Mouse (Mus musculus): ENCODE data around the gene Mrgprd.

Gene Mrgprd

GRCm38 (mm10) chr7:145302488-145303285 is 11.9 kb upstream of the Mrgprd start:
- no peak for DNase-seq (ENCODE audit: low spot score in 2 of 2)

DNA sequence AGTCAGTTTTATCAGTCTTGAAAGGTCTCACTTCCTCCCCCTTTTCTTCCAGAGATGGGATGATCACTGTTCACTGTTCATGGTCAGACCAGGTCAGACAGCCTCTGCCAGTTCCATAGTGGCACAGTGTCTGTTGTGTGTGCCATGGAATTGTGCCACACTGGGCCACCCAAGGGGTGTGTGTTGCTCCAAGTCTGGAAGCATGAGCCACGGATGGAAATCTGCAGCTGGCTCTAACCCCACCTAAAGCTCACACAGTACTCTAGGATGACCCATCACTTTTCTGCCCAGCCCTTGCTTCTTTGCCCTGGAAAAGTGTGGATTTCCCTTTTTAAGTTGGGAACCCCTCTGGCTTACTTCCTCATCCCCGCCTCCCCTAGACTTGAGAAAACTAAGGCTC is 10.5 kb upstream of the Mrgprd start:
- no peak for DNase-seq (ENCODE audit: low spot score in 2 of 2)

GRCm38 (mm10) chr7:145307636-145308035 is 7.0 kb upstream of the Mrgprd start:
- DNase-seq (ENCODE audit: low spot score in 2 of 2): no peak

GRCm38 (mm10) chr7:145308061-145308675 is 6.5 kb upstream of the Mrgprd start:
- no peak for DNase-seq (ENCODE audit: low spot score in 2 of 2)

GRCm38 (mm10) chr7:145308866-145309265 is 5.8 kb upstream of the Mrgprd start:
- DNase-seq (ENCODE audit: low spot score in 2 of 2): no peak

- DNase-seq (ENCODE audit: low spot score in 2 of 2): no peak
Measured at GRCm38 (mm10) chr7:145309877-145310276, 4.8 kb upstream of the Mrgprd start.

DNA sequence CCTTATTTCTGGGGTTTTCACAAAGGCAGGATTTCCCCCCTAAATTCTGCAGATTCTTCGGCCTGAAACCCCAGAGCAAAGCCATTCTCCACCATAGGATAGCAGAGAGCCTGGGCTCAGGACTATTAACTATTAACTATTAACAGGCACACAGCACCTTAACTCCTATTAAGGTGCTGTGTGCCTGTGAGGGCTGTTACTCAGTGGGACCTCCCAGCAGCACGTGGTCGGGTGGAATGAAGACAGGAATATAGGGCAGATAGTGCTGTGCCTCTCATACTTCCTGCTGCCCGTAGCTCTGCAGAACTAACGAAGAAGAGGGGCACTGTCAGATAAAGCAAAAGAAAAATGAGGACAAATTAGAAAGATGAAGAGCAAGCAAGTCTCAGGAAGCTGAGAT is 4.1 kb upstream of the Mrgprd start:
- no peak for DNase-seq (ENCODE audit: low spot score in 2 of 2)

GRCm38 (mm10) chr7:145312137-145312536 is 2.5 kb upstream of the Mrgprd start:
- no peak for DNase-seq (ENCODE audit: low spot score in 2 of 2)

DNA sequence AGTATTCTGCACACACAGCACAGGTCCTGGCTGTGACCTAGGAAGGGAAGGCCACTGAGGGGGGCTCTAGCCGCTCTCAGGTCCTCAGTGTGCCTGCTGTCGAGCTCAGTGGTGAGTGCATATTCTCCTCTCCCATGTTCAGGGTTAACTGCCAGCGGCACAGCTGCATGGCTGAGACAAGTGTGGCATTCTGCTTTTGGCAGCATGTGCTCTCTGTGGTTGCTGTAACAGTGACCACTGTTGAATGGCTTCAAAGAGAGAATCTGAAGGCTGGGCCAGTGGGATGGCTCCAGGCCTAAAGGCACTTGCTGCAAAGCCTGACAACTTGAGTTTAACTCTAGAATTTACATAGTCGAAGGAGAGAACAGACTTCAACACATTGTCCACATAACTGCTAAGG is 2.9 kb downstream of the Mrgprd start:
- DNase-seq (ENCODE audit: low spot score in 2 of 2): no peak

DNA sequence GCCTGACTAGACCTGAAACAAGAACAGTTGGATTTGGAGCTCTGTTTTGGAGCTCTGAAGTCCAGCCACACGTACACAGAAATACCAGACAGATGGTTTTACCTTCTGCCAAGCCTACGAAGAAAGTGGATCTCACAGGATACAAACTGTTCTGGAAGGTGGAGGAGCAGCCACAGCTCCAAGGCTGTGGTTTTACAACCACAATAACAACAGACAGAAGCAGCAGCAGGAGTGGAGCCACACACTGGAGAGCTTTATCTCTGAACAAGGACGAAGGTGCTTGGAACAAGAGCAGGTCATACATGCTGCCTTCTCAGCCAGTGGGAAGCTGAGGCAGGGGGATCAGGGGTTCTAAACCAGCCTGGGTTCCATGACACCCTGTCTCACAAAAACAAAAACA is 4.8 kb downstream of the Mrgprd start:
- DNase-seq (ENCODE audit: low spot score in 2 of 2): no peak

DNA sequence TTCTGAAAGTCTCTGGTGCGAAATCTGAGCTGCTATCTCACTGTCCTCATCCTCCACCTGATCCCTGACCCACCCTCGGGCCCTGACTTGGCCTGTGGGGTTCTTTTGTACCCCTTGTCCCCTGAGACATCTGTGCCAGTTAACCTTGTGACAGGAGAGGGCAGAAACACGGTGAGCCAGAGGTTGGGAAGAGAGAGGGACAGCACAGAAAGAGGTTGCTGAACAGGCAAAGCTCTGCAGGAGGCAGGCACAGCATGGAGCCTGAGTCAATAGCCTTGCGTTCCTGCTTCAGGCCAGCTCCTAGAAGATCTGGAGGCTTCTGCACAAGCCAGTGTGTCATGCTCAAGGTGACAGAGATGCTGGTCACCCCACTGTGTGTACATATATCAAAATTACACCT is 9.0 kb downstream of the Mrgprd start:
- DNase-seq (ENCODE audit: low spot score in 2 of 2): no peak

DNA sequence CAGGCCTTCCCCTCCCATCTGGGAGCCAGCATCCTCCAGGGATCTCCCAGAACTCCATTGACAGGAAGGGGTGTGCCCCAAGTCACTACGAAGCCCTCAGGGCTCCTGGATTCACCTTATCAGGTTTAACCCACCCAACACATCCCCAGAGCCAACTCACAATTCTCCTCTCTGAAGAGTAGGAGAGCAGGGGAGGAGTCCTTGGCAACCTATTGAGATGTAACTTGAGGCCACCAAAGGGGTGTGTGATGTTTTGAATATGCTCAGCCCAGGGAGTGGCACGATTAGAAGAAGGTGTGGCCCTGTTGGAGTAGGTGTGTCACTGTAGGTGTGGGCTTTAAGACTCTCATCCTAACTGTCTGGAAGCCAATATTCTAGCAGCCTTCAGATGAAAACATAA is 11.1 kb downstream of the Mrgprd start:
- DNase-seq (ENCODE audit: low spot score in 2 of 2): no peak

GRCm38 (mm10) chr7:145329982-145330381 is 15.3 kb downstream of the Mrgprd start:
- no peak for DNase-seq (ENCODE audit: low spot score in 2 of 2)

DNA sequence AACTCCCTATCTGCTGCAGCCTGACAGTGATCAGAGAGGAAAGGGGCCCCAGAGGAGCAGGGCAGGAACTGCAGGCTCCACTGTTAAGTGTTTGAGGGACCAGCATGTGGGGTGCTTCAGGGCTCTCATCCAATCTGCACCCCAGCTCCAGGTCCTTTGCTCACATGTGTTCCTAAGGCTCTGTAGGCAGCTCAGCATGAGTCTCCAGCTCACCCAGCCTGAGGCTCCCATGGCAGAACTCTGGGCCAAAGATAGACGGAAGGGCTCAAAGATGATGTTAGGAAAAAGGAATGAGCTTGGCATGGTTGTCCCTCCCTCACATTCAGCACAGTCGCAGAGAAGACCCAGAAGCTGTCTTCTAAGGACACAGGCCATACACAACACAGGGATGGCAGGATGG is 16.0 kb downstream of the Mrgprd start:
- no peak for DNase-seq (ENCODE audit: low spot score in 2 of 2)

DNA sequence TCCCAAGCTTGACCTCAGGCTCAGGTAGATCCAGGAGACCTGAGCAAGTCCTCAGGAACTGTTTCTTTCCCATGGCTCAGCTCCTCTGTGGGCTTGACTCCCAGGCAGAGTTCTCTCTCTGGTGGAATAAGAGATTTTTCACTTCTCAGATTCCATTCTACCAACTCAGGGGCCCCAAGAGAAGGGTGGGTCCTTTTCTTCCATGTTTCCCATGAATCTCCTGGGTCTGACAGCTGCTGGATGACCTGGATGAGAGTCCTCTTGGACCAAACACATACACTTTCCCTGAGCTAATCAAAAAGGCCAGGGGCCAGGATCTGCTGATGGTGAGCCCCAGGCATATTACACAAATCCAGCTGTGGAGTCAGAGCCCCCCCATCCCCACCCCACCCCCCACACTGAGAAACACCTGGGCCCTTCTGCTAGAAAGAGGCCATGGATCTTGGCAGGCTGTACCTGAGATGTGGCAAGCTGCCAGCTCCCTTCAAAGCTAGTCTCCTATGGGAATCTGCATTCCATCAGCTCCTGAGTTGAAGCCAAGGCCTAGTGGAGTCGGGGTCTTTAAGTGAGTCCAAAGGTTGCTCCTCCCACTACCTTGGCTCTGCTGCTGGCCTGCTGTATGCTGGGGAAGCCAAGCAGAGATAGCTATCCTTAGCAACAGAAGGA is 17.9 kb downstream of the Mrgprd start:
- no peak for DNase-seq (ENCODE audit: low spot score in 2 of 2)

DNA sequence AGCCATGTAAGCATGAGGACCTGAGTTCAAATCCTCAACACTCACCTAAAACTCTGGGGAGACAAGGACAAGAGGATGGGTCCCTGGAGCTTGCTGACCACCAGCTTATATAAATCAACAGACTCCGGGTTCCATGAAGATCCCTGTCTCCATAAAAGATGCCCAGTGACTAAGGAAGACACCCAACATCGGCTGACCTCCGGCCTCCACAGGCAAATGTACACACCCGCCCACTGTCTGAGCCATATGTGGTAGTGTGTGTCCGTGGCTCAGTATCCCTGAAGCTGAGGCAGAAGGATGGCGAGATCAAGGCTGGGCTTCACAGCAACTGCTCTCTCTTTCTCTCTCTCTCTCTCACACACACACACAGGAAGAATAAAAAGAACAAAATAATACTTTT is 19.3 kb downstream of the Mrgprd start:
- DNase-seq (ENCODE audit: low spot score in 2 of 2): no peak

DNA sequence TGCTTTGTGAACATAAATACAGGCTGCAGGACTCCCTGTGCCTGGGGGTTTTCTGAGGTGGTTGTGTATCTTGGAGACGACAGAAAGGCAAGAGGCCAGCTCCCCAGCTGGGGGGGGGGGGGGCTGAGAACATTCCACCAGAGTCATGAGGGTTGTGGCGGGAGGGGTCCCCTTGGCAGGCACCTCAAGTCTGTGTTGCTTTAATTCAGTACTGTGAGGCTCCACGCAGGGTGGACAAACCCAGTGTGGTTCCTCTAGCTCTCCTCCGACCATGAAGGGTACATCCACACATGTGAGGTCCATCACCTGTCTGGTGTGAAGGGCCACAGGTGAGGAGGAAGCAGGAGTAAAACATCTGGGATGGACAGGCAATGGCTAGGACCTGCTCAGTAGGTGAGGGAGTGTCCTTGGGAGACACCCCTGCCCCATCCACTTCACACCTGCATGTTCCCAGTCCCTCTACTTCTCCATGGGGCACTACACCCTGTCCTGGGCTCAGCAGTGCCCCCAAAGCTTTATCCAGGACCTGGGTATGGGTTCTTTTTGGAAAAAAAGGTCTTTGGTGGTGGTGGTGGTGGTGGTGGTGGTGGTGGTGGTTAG is 19.9 kb downstream of the Mrgprd start:
- DNase-seq (ENCODE audit: low spot score in 2 of 2): no peak

DNA sequence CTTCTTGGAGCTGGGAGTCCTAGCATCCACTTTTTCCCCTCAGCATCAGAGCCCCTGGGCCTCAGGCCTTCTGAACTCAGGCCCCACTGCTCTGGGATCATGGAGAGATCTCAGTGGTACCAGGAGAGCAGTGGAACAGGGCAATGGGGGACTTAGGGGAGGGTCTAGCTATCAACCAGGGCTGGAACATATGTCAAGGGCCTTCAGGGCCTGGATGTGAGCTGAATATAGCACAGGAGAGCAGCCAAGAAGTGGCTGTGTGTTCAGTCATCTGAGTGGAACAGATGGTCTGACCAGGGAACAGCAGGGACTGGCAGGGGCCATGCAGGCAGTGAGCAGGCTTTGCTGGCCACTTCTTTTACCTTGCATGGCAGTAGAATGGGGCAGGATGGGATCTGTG is 20.6 kb downstream of the Mrgprd start:
- no peak for DNase-seq (ENCODE audit: low spot score in 2 of 2)

GRCm38 (mm10) chr7:145335616-145336332 is 21.1 kb downstream of the Mrgprd start:
- DNase-seq (ENCODE audit: low spot score in 2 of 2): no peak

- DNase-seq (ENCODE audit: low spot score in 2 of 2): no peak
Measured at GRCm38 (mm10) chr7:145337889-145338288, 23.3 kb downstream of the Mrgprd start.

GRCm38 (mm10) chr7:145340248-145340904 is 25.7 kb downstream of the Mrgprd start:
- no peak for DNase-seq (ENCODE audit: low spot score in 2 of 2)
